ENCODE assay signal across 24 mouse cellular contexts in genomic region chr2:92763881-92764635, GRCm38 (mm10).
DNase-seq lines count a peak whose midpoint lies in the region; ATAC-seq and TF ChIP-seq lines count a peak whose summit lies in the region.
"Had no signal": no experiment of that assay in that cellular context is flagged by ENCODE, and none has a peak within 500 bp of the region (broad histone marks: within the 10 kb centered on the region; RNA-seq: fewer than 3 reads in every experiment).

No protein-coding gene starts in this region.

- WGBS in intestine, embryonic 14.5 days = 86% methylated on average over 1 of the region's 1 CpGs
- WGBS in intestine, embryonic 15.5 days = 96% methylated on average over 1 of the region's 1 CpGs
- WGBS in stomach, postnatal 0 days = 85% methylated on average over 1 of the region's 1 CpGs

- no peak for ATAC-seq in intestine, embryonic 14.5 days (replicated peaks; ENCODE audit: low FRiP score, low TSS enrichment, low read depth)
- ATAC-seq in intestine, embryonic 15.5 days = no peak
- ATAC-seq in stomach, postnatal 0 days (ENCODE audit: low FRiP score, low TSS enrichment) = no peak
- ATAC-seq: activated CD4-positive, CD25-positive, alpha-beta regulatory T cell, adult 4 months; forebrain, embryonic 13.5 days; forebrain, embryonic 16.5 days; hindbrain, postnatal 0 days; inflammation-experienced regulatory T-cells, adult 6 months had no signal

- H3K27ac ChIP-seq in intestine, embryonic 14.5 days (ENCODE audit: low read depth) = no peak overlapping the region
- H3K27ac ChIP-seq in intestine, embryonic 15.5 days = no peak overlapping the region
- H3K27ac ChIP-seq in stomach, postnatal 0 days (replicated peaks) = no peak overlapping the region
- H3K27ac ChIP-seq: embryonic facial prominence, embryonic 13.5 days; forebrain, embryonic 10.5 days; forebrain, embryonic 13.5 days; heart, embryonic 13.5 days; hindbrain, embryonic 14.5 days; hindbrain, postnatal 0 days had no signal

- H3K4me2 ChIP-seq in intestine, embryonic 14.5 days (ENCODE audit: low read length) = no peak overlapping the region
- H3K4me2 ChIP-seq in intestine, embryonic 15.5 days (replicated peaks) = no peak overlapping the region
- no peak overlapping the region for H3K4me2 ChIP-seq in stomach, postnatal 0 days (replicated peaks; ENCODE audit: low read depth)
- H3K4me2 ChIP-seq: embryonic facial prominence, embryonic 13.5 days; forebrain, embryonic 13.5 days; heart, embryonic 13.5 days; hindbrain, embryonic 14.5 days had no signal

- peak; percentile 62 for DNase-seq in heart, adult 11 months
- no peak for DNase-seq in heart, adult 18-20 months
- peak; percentile 25 for DNase-seq in intestine, embryonic 14.5 days (ENCODE audit: low spot score)
- DNase-seq in brain, adult 2 months (ENCODE audit: low read depth, low spot score) = peak; percentile 21
- DNase-seq in stomach, postnatal 0 days (ENCODE audit: low spot score) = peak; percentile 5
- no peak for DNase-seq in natural killer cell, adult 2 months (ENCODE audit: low spot score in 2 of 2)
- DNase-seq: adrenal gland, adult 8-10 months; adrenal gland, postnatal 25 days; cerebellum, adult 2 months; cerebellum, adult 9-11 months; cerebellum, postnatal 25 days; gastrocnemius, postnatal 10 days; gastrocnemius, postnatal 36 days; heart, postnatal 14 days had no signal

- H3K36me3 ChIP-seq in intestine, embryonic 14.5 days (ENCODE audit: control insufficient read depth, insufficient read depth, low read length) = no peaks in the 10 kb centered on the region
- H3K36me3 ChIP-seq in intestine, embryonic 15.5 days = no peaks in the 10 kb centered on the region
- no peaks in the 10 kb centered on the region for H3K36me3 ChIP-seq in stomach, postnatal 0 days (ENCODE audit: control insufficient read depth, insufficient read depth, low read length)
- H3K36me3 ChIP-seq: embryonic facial prominence, embryonic 13.5 days; forebrain, embryonic 10.5 days; heart, embryonic 13.5 days had no signal

- no peaks in the 10 kb centered on the region for H3K4me1 ChIP-seq in intestine, embryonic 14.5 days (replicated peaks; ENCODE audit: control insufficient read depth, insufficient read depth, low read length)
- H3K4me1 ChIP-seq in intestine, embryonic 15.5 days (replicated peaks) = no peaks in the 10 kb centered on the region
- no peaks in the 10 kb centered on the region for H3K4me1 ChIP-seq in stomach, postnatal 0 days (replicated peaks; ENCODE audit: control insufficient read depth, insufficient read depth)
- H3K4me1 ChIP-seq: embryonic facial prominence, embryonic 13.5 days; forebrain, embryonic 13.5 days; heart, embryonic 13.5 days had no signal

- no peak overlapping the region for H3K9ac ChIP-seq in intestine, embryonic 14.5 days (ENCODE audit: low read length)
- no peak overlapping the region for H3K9ac ChIP-seq in intestine, embryonic 15.5 days
- no peak overlapping the region for H3K9ac ChIP-seq in stomach, postnatal 0 days (ENCODE audit: low read length)
- H3K9ac ChIP-seq: embryonic facial prominence, embryonic 13.5 days; forebrain, embryonic 13.5 days; heart, embryonic 13.5 days; hindbrain, embryonic 14.5 days had no signal

- H3K4me3 ChIP-seq in intestine, embryonic 14.5 days (ENCODE audit: low read depth, low read length) = no peak overlapping the region
- H3K4me3 ChIP-seq in intestine, embryonic 15.5 days (replicated peaks) = no peak overlapping the region
- H3K4me3 ChIP-seq in stomach, postnatal 0 days (ENCODE audit: low read depth, low read length) = no peak overlapping the region
- H3K4me3 ChIP-seq: embryonic facial prominence, embryonic 13.5 days; forebrain, embryonic 10.5 days; forebrain, embryonic 13.5 days; heart, embryonic 13.5 days had no signal

- TF ChIP-seq EP300 in stomach, postnatal 0 days (optimal IDR thresholded peaks at IDR 0.05) = no peak

- H3K9me3 ChIP-seq in intestine, embryonic 14.5 days (ENCODE audit: control insufficient read depth, low read length) = no peaks in the 10 kb centered on the region
- H3K9me3 ChIP-seq in intestine, embryonic 15.5 days = no peaks in the 10 kb centered on the region
- H3K9me3 ChIP-seq in stomach, postnatal 0 days (ENCODE audit: control insufficient read depth, low read length) = no peaks in the 10 kb centered on the region
- H3K9me3 ChIP-seq: embryonic facial prominence, embryonic 13.5 days; forebrain, embryonic 10.5 days; forebrain, embryonic 13.5 days; heart, embryonic 13.5 days had no signal

- H3K27me3 ChIP-seq in intestine, embryonic 14.5 days (replicated peaks; ENCODE audit: control insufficient read depth, insufficient read depth, low read length) = no peaks in the 10 kb centered on the region
- no peaks in the 10 kb centered on the region for H3K27me3 ChIP-seq in intestine, embryonic 15.5 days (replicated peaks)
- no peaks in the 10 kb centered on the region for H3K27me3 ChIP-seq in stomach, postnatal 0 days (ENCODE audit: control insufficient read depth, insufficient read depth, low read length)
- H3K27me3 ChIP-seq: embryonic facial prominence, embryonic 13.5 days; forebrain, embryonic 13.5 days; heart, embryonic 13.5 days had no signal

- TF ChIP-seq CTCF in stomach, postnatal 0 days (IDR thresholded peaks at IDR 0.05; ENCODE audit: low read depth) = no peak

Comparison
In these comparisons a context has a peak if more than half of its experiments do, and no peak if none do; other contexts are left out.
1. DNase-seq: peak in heart, adult 11 months (single experiment), intestine, embryonic 14.5 days (single experiment), brain, adult 2 months (single experiment) and stomach, postnatal 0 days (single experiment); none in heart, adult 18-20 months (0 of 2) and natural killer cell, adult 2 months (0 of 2).